Mouse (Mus musculus) telencephalon, adult 2 months (tissue): Measurements from ENCODE around the gene Hbb-bt.
"Not testable (repeated sequence)": the region's sequence is repeated elsewhere in the genome, so short reads cannot be mapped to it uniquely, and the experiment has no call there.

Source experiments
- DNase-seq: peaks from one replicate; pipeline ENCODE4 v3.0.0-alpha.2; 2011; ENCODE audit warnings: low read depth, low spot score

Hbb-bt gene

GRCm38 (mm10) chr7:103808971-103809800 lies 4.6 kb downstream of the Hbb-bt start:
- no peak for DNase-seq

GRCm38 (mm10) chr7:103808120-103808519 lies 5.7 kb downstream of the Hbb-bt start:
- DNase-seq: not testable (repeated sequence)

GRCm38 (mm10) chr7:103806856-103807255 lies 6.9 kb downstream of the Hbb-bt start:
- DNase-seq: no peak

GRCm38 (mm10) chr7:103792669-103793388 lies 21.0 kb downstream of the Hbb-bt start:
- DNase-seq: no peak

- no peak for DNase-seq
Measured at GRCm38 (mm10) chr7:103791721-103792120, 22.1 kb downstream of the Hbb-bt start, which contains the start of gene Olfr67. Gene Olfr67, minus strand, starts transcription at chr7:103791821.

GRCm38 (mm10) chr7:103779598-103779997 lies 34.2 kb downstream of the Hbb-bt start, which contains the start of gene Olfr68:
Gene Olfr68, minus strand, starts transcription at chr7:103779698.
- DNase-seq: no peak

GRCm38 (mm10) chr7:103777652-103778051 lies 36.1 kb downstream of the Hbb-bt start:
- not testable (repeated sequence) for DNase-seq

- no peak for DNase-seq
Measured at GRCm38 (mm10) chr7:103771494-103771893, 42.3 kb downstream of the Hbb-bt start, which contains the start of gene Olfr69. Gene Olfr69, minus strand, starts transcription at chr7:103771594.

GRCm38 (mm10) chr7:103767687-103768086 lies 46.1 kb downstream of the Hbb-bt start:
- DNase-seq: not testable (repeated sequence)
